Mouse (Mus musculus) Muller cell, postnatal 12 days (primary cell): ENCODE measurements around the gene 6330409D20Rik.

Experiments
- DNase-seq: peaks from one replicate; pipeline ENCODE4 v3.0.0-alpha.2; 2015; ENCODE audit errors: inconsistent ontology term

Gene 6330409D20Rik

DNA sequence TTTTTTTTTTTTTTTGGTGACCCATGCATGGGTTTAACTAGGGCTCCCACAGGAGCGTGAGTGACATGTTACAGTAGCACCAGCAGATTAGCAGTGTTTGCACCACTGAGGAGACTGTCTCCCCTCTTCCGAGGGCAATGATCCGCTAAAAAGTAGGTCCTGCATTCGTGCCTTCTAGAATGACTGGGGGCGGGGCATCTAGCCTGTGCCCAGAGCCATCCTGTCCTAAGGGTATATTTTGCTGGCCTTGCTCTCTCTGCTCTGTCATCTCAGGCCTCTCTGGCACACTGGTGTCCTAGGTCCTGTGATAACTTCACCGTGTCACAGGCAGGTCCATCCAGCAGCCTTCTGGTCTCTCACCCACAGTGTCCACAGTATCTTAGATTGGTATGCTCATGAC lies 41.1 kb downstream of the 6330409D20Rik start:
- DNase-seq, result no peak

- DNase-seq, result no peak
These were observed 46.1 kb downstream of the 6330409D20Rik start for GRCm38 (mm10) chr2:32694691-32695090.

- DNase-seq, result peak; percentile 99
These were observed 46.9 kb downstream of the 6330409D20Rik start for GRCm38 (mm10) chr2:32693823-32694411.

GRCm38 (mm10) chr2:32693282-32693681 lies 47.5 kb downstream of the 6330409D20Rik start:
- no peak for DNase-seq

- DNase-seq, result no peak
These were observed 48.3 kb downstream of the 6330409D20Rik start for GRCm38 (mm10) chr2:32692496-32692895.

GRCm38 (mm10) chr2:32691041-32691440 lies 49.8 kb downstream of the 6330409D20Rik start:
- no peak for DNase-seq

DNA sequence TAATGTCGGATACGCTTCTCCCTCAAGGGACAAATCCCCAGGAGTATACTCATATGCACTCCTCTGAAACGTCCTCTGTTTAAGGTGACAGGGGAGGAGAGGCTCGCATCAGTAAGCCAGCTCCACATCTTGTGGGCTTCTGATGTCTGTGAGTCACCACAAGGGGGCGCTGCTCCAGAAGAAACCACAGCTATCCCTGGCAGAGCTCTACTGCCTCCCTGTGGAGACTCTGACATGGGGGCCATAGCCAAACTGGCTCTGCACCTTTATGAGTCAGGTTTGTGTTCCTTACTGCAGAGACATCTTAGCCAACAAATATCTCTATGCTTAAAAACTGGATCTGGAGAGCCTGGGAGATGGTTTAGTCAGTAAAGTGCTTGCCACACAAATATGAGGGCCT lies 51.4 kb downstream of the 6330409D20Rik start:
- peak; percentile 78 for DNase-seq

DNA sequence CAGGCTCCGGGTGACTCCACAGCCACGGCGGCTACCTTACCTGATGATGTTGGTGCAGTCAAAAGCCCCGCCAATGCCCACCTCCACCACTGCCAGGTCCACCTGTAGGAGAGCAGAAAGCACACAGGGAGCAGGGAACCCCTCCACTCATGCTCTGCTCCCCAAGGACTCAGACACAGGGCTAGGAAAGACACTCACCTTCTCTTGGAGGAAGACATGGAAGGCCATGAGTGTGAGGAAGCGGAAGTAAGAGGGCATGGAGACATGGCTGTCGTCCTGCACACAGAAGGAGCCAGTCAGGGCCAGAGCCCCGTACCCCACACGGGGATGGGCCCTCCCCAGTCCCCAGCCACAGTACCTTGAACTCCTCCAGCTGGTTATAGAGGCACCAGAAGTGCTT lies 53.3 kb downstream of the 6330409D20Rik start:
- no peak for DNase-seq

DNA sequence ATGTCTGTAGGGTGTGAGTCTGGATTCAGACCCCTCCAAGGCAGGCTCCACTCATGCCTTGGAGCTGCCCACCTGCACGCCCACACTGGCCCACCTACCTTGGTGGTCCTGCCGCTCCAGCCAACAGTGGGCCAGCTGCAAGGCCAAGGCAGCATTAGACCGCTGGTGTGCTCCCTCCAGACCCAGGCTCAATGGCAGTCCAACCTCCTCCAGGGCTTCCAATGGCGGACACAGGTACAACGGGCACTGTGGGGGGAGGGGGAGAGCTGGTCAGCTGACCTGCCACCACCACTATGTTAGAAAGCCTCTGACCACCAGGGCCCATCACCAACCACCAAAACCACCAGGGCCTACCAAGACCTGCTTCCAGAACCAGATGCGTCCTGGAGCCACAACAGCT lies 54.2 kb downstream of the 6330409D20Rik start:
- no peak for DNase-seq

- DNase-seq, result peak; percentile 94
These were observed 55.0 kb downstream of the 6330409D20Rik start for GRCm38 (mm10) chr2:32685807-32686206.

DNA sequence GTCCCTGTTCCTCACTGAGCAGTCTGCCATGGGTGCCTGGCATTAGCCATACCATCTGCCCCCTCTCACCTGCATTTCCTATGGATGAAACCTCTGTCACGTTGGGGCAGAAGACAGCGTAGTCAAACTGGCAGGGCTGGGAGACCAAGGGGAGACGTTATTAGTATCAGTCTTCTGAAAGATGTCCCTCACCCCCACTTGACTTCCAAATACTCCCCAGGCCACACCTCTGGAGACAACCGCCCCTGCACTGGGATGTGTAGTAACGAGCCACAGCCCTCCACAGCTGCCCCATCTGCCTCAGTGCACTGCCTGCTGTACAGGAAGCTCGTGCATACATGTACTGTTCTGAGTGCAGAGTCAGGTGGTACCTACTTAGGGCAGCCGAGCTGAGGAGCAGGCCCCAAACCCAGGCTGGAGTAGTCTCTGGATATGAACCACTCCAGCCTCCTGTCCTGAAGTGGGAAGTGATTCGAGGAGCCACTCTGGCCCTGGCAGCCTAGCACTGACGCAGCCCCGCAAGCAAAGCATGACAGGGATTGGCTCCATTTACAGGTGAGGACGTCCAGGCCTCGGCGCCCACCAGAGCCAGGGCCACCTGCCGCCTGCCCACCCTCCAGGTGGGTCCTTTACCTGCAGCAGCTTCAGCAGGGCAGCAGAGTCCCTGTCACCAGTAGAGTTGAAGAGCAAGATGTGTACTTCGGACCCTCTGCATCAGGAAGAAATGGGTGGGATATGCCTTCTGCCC lies 56.0 kb downstream of the 6330409D20Rik start:
- no peak for DNase-seq

- no peak for DNase-seq
These were observed 57.1 kb downstream of the 6330409D20Rik start for GRCm38 (mm10) chr2:32683701-32684100.

- no peak for DNase-seq
These were observed 57.9 kb downstream of the 6330409D20Rik start for GRCm38 (mm10) chr2:32682721-32683417.
